Mouse (Mus musculus) spleen, adult 2 months (tissue): Measurements from ENCODE around the gene Sdk1. TPM values are rescaled to one million over a fixed set of nuclear protein-coding genes. Genes with fewer than 3 reads are reported as not detected.

Source experiments
- DNase-seq, 2 experiments: peaks; one replicate each; pipeline versions ENCODE4 v3.0.0 to v3.0.0-alpha.2; 2012 to 2021; ENCODE audit warnings: low spot score in 2 of 2, low read depth in 1 of 2
- H3K27ac ChIP-seq: fragments of 200-500 bp; 2 replicates; pipeline ENCODE4 v1.5.1; 2012; ENCODE audit warnings: low read length, inconsistent platforms; ENCODE audit not compliant: insufficient read depth
- H3K27me3 ChIP-seq: fragments of 200-500 bp; 2 replicates; pipeline ENCODE4 v1.6.1; 2012; ENCODE audit warnings: mild to moderate bottlenecking, moderate library complexity, low read length, inconsistent platforms; ENCODE audit not compliant: control insufficient read depth, insufficient read depth
- H3K36me3 ChIP-seq: fragments of 200-500 bp; 2 replicates; pipeline ENCODE4 v1.6.1; 2012; ENCODE audit warnings: mild to moderate bottlenecking, low read length, inconsistent platforms; ENCODE audit not compliant: control insufficient read depth, insufficient read depth
- H3K4me1 ChIP-seq: fragments of 200-500 bp; 2 replicates; pipeline ENCODE4 v1.6.1; 2011; ENCODE audit warnings: inconsistent platforms; ENCODE audit not compliant: control insufficient read depth, insufficient read depth, insufficient read length
- H3K4me3 ChIP-seq: fragments of 200-500 bp; 2 replicates; pipeline ENCODE4 v1.5.1; 2011; ENCODE audit warnings: mild to moderate bottlenecking, inconsistent platforms; ENCODE audit not compliant: insufficient read depth, insufficient read length; ENCODE audit errors: extremely low read depth
- CTCF ChIP-seq: fragments of 200-500 bp; IDR thresholded peaks from 2 replicates; pipeline ENCODE4 v1.5.1; 2011; ENCODE audit warnings: mild to moderate bottlenecking, inconsistent platforms; ENCODE audit not compliant: insufficient read depth, insufficient read length, insufficient replicate concordance; ENCODE audit errors: extremely low read depth
- POLR2A ChIP-seq: fragments of 200-500 bp; IDR thresholded peaks from 2 replicates; pipeline ENCODE4 v1.6.1; 2011; ENCODE audit warnings: low read depth, low read length, inconsistent platforms
- WGBS: fragments of 180-500 bp; shearing (Covaris S2); methylation state at CpG from one replicate; pipeline ENCODE4 v1.1.7; 2018; 5-methylcytosine and 5-hydroxymethylcytosine counted together
- polyA plus RNA-seq: library from polyadenylated mRNA; depleted of rRNA; stranded (reverse); fragments of >200 nt; gene quantifications from 2 replicates; pipeline ENCODE4 v1.2.3, GENCODE M21; 2012

Gene Sdk1
- polyA plus RNA-seq, 1 experiment: 0.62 TPM

DNA sequence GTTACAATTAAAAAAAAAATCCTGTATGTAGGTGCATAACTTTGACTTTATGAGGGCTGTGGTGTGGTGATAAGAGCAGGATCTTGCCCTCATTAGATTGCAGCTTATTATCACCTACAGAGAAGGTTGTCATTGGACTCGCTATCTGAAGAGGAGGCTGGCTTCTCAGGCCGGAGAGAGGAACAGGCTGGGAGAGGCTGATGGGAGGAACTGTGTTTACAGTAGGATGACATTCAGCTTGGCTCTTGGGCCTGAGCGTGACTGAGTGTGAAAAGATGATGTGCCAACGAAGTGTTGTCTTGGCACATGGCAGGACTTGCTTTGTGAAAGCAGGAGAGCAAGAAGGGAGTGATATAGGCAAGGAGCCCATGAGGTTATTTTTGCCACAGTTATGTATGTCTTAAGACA lies 61.0 kb downstream of the Sdk1 start:
- 81% methylated on average over 4 of the region's 4 CpGs for WGBS
- no peaks in the 10 kb centered on the region for H3K36me3 ChIP-seq
- H3K4me3 ChIP-seq: no peak overlapping the region
- no peak overlapping the region for H3K27ac ChIP-seq
- TF ChIP-seq CTCF: no peak
- TF ChIP-seq POLR2A: no peak
- DNase-seq: no peak
- H3K27me3 ChIP-seq: no peaks in the 10 kb centered on the region
- no peaks in the 10 kb centered on the region for H3K4me1 ChIP-seq

GRCm38 (mm10) chr5:141303746-141304145 lies 62.5 kb downstream of the Sdk1 start:
- TF ChIP-seq CTCF (no peak), POLR2A (no peak)
- no peaks in the 10 kb centered on the region for H3K4me1 ChIP-seq
- H3K4me3 ChIP-seq: no peak overlapping the region
- 58% methylated on average over 2 of the region's 2 CpGs for WGBS
- H3K36me3 ChIP-seq: no peaks in the 10 kb centered on the region
- no peak overlapping the region for H3K27ac ChIP-seq
- no peaks in the 10 kb centered on the region for H3K27me3 ChIP-seq
- DNase-seq: no peak

GRCm38 (mm10) chr5:141304706-141305105 lies 63.4 kb downstream of the Sdk1 start:
- Histone ChIP-seq H3K27me3 (no peaks in the 10 kb centered on the region), H3K4me1 (no peaks in the 10 kb centered on the region), H3K4me3 (no peak overlapping the region), H3K27ac (no peak overlapping the region), H3K36me3 (no peaks in the 10 kb centered on the region)
- WGBS: 80% methylated on average over 2 of the region's 2 CpGs
- DNase-seq: no peak
- TF ChIP-seq CTCF (no peak), POLR2A (no peak)

DNA sequence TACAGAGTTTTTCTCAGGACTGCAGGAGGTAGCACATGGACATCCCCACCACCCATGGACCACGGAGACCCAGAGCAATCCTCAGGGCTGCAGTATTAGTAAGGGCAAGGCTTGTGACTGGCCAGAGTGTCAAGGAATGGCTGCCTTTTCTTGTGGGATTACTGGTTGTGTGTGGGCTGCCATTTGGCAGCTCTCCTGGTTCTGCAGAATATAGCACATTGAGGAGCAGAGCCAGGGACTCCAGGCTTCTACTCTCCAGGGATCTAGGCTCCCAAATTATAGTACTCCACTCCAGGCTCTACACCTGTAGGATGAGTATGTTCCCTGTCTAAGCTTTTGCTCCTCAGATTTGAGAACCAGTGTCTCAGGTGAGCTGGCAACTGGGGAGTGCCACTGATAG lies 69.4 kb downstream of the Sdk1 start:
- no peaks in the 10 kb centered on the region for H3K36me3 ChIP-seq
- no peak overlapping the region for H3K27ac ChIP-seq
- H3K4me3 ChIP-seq: no peak overlapping the region
- TF ChIP-seq POLR2A: no peak
- TF ChIP-seq CTCF: no peak
- no peak for DNase-seq
- 76% methylated on average over 1 of the region's 1 CpGs for WGBS
- no peaks in the 10 kb centered on the region for H3K4me1 ChIP-seq
- H3K27me3 ChIP-seq: no peaks in the 10 kb centered on the region

DNA sequence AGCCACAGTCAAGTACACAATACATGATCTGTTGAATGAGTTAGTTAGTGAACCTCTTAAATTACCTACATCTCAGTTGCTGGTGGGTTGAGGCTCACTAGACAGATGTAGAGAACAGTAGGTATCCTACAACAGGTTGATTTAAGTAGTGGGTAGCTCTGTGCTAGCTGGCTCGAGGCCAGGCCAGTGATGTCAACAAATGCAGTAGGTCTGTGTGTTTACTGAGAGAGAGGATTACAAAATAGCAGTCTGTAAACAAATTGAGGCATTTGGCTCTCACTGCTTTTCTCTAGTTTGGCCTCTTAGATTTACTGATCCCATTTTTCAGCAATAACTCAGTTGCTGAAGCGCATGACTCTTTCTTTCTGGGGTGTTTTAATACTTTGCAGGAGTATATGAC lies 70.5 kb downstream of the Sdk1 start:
- H3K27me3 ChIP-seq: no peaks in the 10 kb centered on the region
- TF ChIP-seq POLR2A (no peak), CTCF (no peak)
- DNase-seq: no peak
- H3K27ac ChIP-seq: no peak overlapping the region
- H3K36me3 ChIP-seq: no peaks in the 10 kb centered on the region
- no peak overlapping the region for H3K4me3 ChIP-seq
- 68% methylated on average over 2 of the region's 2 CpGs for WGBS
- no peaks in the 10 kb centered on the region for H3K4me1 ChIP-seq

- no peak overlapping the region for H3K27ac ChIP-seq
- no peaks in the 10 kb centered on the region for H3K27me3 ChIP-seq
- WGBS: 81% methylated on average over 4 of the region's 4 CpGs
- H3K4me1 ChIP-seq: no peaks in the 10 kb centered on the region
- no peak for TF ChIP-seq POLR2A
- TF ChIP-seq CTCF: no peak
- DNase-seq: no peak
- no peaks in the 10 kb centered on the region for H3K36me3 ChIP-seq
- H3K4me3 ChIP-seq: no peak overlapping the region
Observed at GRCm38 (mm10) chr5:141312305-141312704, 71.0 kb downstream of the Sdk1 start.

DNA sequence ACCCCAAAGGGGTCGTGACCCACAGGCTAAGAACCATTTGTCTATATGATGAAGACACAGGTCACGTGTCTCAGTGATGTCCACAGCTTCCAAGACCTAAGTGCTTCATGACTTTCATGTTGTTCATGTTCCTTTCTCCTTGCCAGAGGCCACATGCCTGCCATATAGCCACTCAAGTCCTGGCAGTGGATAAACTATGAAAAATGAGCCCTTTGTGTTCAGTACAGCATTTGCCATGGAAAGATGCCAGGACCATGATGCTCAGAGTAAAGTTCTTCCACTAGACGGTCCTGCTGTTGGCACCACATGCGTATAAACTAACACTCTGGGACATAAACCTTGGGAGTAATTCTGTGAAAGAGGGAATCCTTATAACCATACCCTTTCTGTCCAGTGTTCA lies 75.8 kb downstream of the Sdk1 start:
- no peaks in the 10 kb centered on the region for H3K36me3 ChIP-seq
- no peak overlapping the region for H3K27ac ChIP-seq
- no peak overlapping the region for H3K4me3 ChIP-seq
- no peak for DNase-seq
- TF ChIP-seq CTCF: no peak
- TF ChIP-seq POLR2A: no peak
- WGBS: 83% methylated on average over 4 of the region's 4 CpGs
- no peaks in the 10 kb centered on the region for H3K27me3 ChIP-seq
- no peaks in the 10 kb centered on the region for H3K4me1 ChIP-seq

- TF ChIP-seq CTCF: no peak
- Histone ChIP-seq H3K27me3 (no peaks in the 10 kb centered on the region), H3K27ac (no peak overlapping the region), H3K4me1 (no peaks in the 10 kb centered on the region), H3K4me3 (no peak overlapping the region), H3K36me3 (no peaks in the 10 kb centered on the region)
- no peak for DNase-seq
- WGBS: 83% methylated on average over 4 of the region's 4 CpGs
Observed at GRCm38 (mm10) chr5:141324910-141325309, 83.6 kb downstream of the Sdk1 start.
